Mouse (Mus musculus): Measurements from ENCODE around the gene Nmbr.

GRCm38 (mm10) chr10:14760618-14761017 is 55.2 kb downstream of the Nmbr start:
- TF ChIP-seq EP300 (IDR thresholded peaks at IDR 0.05; ENCODE audit: insufficient read depth, low read depth, low read length) = no peak
- TF ChIP-seq CTCF (IDR thresholded peaks at IDR 0.05; ENCODE audit: low read depth, low read length) = no peak
